Mouse (Mus musculus) frontal cortex, adult (tissue): ENCODE results near the gene Etv6.
A peak's percentile ranks its signal among the peaks of the same experiment; 100 is the strongest.
"Not testable (repeated sequence)": the region's sequence is repeated elsewhere in the genome, so short reads cannot be mapped to it uniquely, and the experiment has no call there.

ENCODE experiments used
- ATAC-seq: cut with Nextera tagmentation; 2 replicates; pipeline ENCODE4 v1.9.2; 2017; ENCODE audit warnings: mild to moderate bottlenecking, moderate library complexity, mixed read lengths; ENCODE audit not compliant: low TSS enrichment

Gene Etv6

DNA sequence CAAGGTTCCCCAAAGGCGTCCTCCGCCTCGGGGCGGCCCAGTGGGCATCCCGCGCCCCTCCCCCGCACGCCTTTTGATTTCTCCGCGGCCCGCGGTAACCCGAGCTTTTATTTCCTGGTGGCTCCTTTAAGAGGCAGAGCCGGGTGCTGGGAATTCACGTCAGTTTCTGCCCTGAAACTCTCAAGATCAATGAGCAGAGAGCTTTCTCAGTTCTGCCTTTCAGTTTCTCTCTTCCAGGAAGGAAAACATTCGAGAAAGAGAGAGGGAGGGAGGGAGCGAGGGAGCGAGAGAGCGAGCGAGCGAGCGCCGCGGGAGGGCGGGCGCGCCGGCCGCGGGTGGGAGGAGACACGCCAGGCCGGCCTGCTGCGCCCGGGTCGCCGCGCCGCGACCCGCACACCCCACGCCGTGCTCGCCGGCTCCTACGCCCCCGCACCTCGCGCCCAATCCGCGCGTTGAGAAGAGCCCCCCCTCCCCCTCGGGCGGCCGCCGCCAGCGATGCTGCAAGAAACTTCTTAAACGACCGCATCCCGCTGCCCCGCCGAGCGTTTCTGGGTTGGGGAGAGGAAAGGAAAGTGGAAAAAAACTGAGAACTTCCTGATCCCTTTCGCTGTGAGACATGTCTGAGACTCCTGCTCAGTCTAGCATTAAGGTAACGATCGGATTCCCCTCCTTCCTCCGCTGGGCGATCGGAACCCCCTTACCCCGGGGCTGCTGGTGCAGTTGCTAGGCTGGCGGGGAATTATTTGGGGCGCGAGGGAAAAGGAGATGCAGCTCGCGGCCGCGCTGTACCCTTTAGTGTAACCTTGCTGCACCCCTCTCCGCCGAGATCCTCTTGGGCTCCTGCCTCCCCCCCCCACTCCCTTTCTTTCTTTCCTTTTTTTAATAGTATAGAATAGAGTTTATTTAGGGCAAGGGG is at the start of gene Etv6:
TSS of gene Etv6 (plus strand) at position 211 of the 916 bp plus-strand sequence.
- peak; percentile 83 for ATAC-seq

GRCm38 (mm10) chr6:133986161-133986560 is 49.3 kb upstream of the Etv6 start:
- no peak for ATAC-seq

GRCm38 (mm10) chr6:133987068-133987591 is 48.4 kb upstream of the Etv6 start:
- ATAC-seq: no peak

GRCm38 (mm10) chr6:133988011-133988410 is 47.5 kb upstream of the Etv6 start:
- no peak for ATAC-seq

DNA sequence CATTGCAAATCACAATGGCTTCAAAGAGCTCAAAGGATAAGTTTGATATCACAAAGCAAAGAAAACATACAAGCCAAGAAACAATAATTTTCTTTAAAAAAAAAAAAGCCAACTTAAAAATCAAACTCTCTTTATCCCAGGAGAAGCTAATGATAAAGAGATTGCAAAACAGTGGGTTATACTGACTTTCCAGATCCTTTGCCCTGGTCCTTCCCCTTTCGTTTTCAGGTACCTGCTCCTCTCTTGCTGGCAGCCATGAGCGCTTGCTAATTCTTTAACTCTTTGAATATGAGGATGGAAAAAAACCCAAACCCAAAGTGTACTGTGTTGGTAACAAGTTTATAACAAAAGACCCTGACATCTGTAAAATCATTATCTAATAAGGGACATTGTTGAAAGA is 38.0 kb upstream of the Etv6 start:
- no peak for ATAC-seq

DNA sequence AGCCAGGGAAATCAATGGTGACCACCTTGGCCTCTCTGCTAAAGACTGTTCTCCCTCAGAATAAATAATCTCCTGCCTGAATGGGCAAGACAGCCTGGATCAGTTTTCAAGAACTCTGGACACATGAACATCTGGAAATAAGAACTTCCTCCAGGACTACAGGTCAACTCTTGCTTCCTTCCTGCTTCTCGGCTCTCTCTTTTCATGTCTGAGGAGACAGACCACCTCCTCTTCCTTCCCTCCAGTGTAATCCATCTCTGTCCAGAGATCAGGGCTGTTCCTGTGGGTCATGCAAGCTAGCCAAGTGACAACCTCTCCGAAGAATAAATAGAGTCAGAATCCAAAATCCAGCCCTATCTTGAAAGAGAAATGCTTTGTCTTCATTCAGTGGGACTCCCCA is 37.6 kb upstream of the Etv6 start:
- no peak for ATAC-seq

DNA sequence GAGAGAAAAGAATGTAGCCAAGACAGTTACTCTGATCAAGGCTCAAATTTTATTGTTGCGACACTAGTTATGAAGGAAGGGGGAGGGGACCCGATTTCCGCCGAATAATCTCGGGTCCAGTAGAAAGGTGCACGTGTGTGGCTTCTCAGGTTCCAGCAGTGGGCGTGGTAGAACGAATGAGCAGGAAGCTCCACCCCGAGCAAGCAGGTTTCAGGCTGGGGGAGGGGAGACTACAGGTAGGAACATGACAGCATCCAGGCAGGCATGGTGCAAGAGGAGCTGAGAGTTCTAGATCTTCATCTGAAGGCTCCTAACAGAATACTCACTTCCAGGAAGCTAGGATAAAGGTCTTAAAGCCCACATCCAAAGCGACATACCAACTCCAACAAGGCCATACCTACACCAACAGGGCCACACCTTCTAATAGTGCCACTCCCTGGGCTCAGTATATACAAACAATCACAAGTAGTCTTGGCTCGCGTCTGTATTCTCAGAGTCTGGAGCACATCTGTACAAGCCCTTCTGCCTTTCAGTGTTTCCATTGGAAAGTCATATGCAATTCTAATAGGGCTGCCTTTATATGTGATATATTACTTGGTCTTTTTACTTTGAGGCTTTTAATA is 20.9 kb upstream of the Etv6 start:
- not testable (repeated sequence) for ATAC-seq

DNA sequence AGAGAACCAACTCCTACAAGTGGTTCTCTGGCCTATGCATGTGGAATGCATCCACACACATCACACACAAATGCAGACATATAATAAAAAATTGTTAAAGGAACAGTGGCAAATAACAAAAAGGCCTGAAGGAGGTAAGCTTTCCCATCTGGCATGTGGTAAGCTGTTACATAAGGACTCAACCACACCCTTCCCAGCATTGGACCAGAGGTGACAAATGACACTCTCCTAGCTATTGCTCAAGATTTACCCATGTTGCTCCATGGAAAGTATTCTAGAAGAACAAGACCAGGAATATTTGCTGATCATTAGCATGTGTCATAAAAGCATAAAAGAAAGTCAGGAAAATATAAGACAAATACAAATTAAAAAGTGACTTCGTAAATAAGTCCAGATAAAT is 16.7 kb upstream of the Etv6 start:
- no peak for ATAC-seq

DNA sequence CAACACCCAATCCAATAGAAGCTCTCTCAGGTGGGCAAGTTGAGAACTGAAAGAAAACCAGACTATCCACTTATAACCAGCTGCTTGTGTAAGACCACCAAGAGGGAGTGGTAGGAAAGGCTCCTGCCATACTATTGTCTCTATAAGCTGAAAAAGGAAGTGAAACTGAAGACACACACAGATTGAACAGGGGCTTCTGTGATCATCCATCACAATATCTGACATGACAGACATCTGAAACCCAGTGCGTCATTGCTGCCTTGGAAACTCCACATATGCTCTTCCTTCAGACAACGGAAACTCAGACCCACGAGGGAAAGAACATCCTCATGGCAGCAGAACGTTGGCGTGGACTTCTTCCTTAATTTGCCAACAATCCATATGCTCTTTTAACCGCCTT is 14.7 kb upstream of the Etv6 start:
- ATAC-seq: no peak

GRCm38 (mm10) chr6:134026264-134026663 is 9.2 kb upstream of the Etv6 start:
- ATAC-seq: no peak

- ATAC-seq: no peak
These were observed 8.5 kb upstream of the Etv6 start for GRCm38 (mm10) chr6:134027022-134027421.

- no peak for ATAC-seq
These were observed 3.0 kb upstream of the Etv6 start for GRCm38 (mm10) chr6:134032451-134032850.

GRCm38 (mm10) chr6:134034436-134034835 is 1.1 kb upstream of the Etv6 start:
- ATAC-seq: 0 out of 2 replicates have a peak, but pooled peaks have one; percentile 3

GRCm38 (mm10) chr6:134034904-134035489 is 503 bp upstream of the Etv6 start:
- peak; percentile 77 for ATAC-seq

- ATAC-seq: no peak
These were observed 1.0 kb downstream of the Etv6 start for GRCm38 (mm10) chr6:134036491-134036911.

DNA sequence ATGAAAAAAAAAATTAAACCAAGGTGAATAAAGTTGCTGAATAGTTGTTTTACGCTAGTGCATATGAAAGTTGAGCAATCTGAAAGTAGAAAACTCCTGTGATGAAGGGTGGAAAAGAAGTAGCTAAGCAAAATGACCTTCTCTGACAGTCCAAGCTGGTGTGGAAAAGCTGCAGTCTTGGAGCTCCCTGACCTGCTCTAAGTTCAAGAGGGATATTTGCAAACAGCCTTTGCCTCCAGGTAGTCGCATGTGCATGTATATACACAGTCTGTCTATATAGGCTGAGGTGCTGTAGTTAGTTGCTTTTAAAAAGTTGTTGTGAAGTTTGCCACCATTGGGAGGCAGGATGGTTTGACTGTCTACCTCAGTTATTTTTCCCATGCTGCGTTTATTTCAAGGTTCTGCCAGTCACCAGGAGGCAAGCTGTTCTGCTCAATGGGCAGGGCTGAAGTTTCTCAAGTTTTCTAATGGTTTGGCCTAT is 1.5 kb downstream of the Etv6 start:
- ATAC-seq: no peak

GRCm38 (mm10) chr6:134037960-134038359 is 2.5 kb downstream of the Etv6 start:
- ATAC-seq: no peak

GRCm38 (mm10) chr6:134038881-134039280 is 3.4 kb downstream of the Etv6 start:
- ATAC-seq: no peak

GRCm38 (mm10) chr6:134039351-134039750 is 3.9 kb downstream of the Etv6 start:
- ATAC-seq: no peak

GRCm38 (mm10) chr6:134040312-134040711 is 4.8 kb downstream of the Etv6 start:
- ATAC-seq: no peak

GRCm38 (mm10) chr6:134041286-134041685 is 5.8 kb downstream of the Etv6 start:
- no peak for ATAC-seq

DNA sequence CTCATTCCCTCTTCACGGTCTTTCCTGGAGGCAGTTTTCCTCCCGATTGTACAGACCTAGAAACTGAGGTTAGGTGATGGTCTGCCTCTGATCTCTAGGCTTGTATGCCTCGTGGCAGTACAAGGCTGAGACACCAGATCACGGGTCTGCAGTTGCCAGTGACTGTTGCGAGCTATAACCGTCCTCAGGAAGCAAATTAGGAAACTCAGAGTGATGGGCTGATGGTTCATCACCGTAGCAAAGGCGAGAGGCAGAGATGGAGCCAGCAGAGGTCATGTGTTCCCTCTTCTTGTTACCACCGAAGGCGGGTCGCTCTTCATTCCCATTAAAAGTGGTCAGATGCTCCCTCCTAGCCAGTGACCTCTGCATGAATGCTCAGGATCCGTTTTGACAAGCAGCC is 6.4 kb downstream of the Etv6 start:
- no peak for ATAC-seq
